Mouse (Mus musculus): ENCODE results near the gene Eif4a3.
"Not testable (repeated sequence)": the region's sequence is repeated elsewhere in the genome, so short reads cannot be mapped to it uniquely, and the experiment has no call there.

Eif4a3 gene

DNA sequence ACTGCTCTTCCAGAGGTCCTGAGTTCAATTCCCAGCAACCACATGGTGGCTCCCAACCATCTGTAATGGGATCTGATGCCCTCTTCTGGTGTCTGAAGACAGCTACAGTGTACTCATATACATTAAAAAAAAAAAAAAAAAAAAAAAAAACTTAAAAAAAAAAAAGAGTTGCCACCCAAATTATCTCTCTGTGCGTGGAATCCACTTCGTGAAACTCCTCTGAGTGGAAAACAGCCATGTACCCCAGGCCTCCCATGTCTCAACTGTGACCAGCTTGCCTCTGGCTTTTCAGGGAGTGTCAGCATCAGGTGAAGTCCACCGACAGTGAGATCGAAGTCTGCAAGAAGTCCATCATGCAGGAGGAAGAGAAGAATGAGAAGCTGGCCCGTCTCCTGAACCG is 54.3 kb downstream of the Eif4a3 start:
- DNase-seq (ENCODE audit: low read depth, low spot score) = not testable (repeated sequence)

DNA sequence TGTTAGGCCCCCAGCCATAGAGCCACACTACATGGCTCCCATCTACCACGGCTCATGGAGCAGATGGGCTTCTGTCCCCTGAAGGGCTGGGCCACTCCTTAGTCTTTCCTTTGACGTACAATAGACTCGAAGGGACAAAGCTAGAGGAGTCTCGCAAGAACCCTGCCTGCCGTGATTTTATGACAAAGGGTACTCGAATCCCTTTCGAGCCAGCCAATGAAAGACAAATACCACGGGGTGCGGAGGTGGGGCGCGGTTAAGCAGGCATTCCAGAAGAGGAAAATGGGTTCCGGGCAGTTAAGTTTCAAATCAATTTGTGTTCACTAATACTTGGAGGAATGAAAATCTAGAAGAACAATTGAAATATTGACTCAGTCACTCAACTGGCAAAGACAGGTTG is 60.4 kb downstream of the Eif4a3 start:
- DNase-seq (ENCODE audit: low read depth, low spot score) = peak; percentile 96

All from R1 (cell line).